Mouse (Mus musculus) thymus, postnatal 36 days (tissue): Measurements from ENCODE around the gene Rgs7.

Source experiments
- DNase-seq, 2 experiments: peaks; one replicate each; pipeline ENCODE4 v3.0.0; 2022; ENCODE audit warnings: mixed read lengths in 2 of 2

Gene Rgs7

DNA sequence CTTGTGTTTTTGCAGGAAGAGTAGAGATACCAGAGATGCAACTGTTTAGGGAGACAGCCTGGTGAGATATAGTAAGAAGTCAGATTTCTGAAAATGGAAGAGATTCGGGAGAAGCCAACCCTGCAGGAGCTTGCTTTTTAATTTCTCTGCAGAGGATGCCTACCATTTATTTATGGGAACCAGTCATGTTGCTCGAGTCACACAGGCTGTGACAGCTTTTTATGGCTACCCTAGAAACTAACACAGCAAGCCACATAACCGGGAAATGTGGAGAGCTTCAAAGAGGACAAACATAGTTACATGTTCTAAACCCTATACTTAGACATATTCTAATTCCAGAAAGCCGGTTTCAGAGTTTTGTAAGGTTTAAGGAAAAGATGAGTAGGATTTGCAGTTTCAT lies 349.2 kb downstream of the Rgs7 start:
- DNase-seq, result no peak

DNA sequence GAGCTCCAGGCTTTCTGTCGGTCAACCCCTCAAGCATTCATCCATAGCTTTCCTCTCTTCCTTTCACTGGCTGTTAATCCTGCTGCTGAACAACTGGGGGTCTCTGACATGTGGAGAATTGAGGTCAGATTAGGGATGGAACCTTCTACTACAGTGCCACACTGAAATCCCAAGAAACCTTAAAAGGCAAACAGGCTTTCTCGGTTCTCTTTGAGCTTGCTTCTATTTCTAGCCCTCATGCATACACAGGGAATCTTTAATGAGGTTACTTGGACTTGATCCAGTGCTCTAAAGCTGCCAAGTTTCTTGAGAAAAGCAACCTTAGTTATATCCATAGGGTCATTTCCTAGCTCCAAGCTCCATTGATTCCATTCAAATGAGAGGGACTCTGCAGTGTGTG lies 363.8 kb downstream of the Rgs7 start:
- DNase-seq, result no peak

DNA sequence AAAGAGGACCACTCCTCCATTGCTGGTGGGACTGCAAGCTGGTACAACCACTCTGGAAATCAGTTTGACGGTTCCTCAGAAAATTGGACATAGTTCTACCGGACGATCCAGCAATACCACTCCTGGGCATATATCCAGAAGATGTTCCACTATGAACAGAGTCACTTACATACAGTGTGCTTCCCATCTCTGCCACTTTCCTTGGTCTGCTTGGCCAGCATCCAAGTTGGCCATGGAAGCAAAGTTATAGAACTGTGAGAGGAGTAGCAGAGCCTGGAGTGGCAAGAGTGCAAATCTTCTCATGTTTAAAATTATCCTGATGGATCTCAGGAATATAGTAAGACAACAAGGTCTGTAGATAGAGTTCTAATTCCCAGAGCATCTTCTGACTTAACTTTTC lies 367.9 kb downstream of the Rgs7 start:
- no peak for DNase-seq

DNA sequence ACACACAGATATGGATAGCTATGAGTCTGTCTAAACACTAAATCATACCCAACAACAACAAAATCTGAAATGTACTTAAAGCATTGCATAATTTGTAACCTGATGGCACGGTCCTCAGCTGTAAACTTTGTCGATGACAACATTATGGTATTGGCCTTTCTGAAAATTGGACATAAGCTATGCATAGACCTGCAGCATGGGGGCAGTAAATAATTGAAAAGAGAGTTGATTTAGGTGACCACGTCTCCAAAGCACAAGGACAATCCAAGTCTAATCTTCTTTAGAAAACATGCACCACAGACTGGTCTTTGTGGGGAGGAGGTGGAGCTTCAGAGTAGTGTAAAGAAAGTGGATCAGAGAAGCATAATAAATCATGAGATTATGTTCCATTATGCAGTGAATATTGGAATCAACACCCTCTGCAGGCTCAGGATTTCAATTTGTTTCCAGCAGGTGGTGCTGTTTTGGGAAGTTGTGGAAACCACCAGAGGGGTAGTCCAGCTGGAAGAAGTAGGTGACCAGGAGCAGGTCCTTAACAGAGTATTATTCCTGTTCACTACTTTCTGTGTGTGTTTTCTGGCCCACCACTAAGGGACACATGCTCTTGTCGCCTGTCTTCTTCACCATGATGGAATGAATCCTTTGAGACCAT lies 373.3 kb downstream of the Rgs7 start:
- no peak for DNase-seq

DNA sequence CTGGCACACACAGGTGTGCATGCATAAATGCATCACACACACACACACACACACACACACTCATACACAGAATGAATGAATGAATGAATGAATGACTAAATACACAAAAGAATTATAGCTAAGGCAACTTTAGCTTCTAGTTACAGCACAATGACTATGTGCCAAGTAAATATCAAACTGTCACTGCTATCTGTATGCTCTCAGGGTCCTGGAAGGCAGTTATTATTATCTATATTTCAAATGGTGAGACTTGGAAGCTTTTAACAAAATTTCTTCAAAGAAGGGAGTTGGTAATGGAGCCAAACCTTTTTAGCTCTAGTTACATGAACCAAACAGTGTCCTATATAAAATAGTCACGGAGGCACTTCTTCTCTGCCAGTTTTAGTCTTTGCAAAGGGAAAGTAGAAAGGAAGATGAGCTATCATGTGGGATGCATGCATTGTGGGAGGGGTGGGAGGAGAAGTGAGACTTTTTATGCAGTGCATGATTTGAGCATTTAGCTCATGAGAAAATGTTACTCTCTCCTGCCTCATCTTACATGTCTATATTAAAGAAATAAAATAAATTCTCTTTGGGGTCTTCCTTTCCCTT lies 383.9 kb downstream of the Rgs7 start:
- no peak for DNase-seq

DNA sequence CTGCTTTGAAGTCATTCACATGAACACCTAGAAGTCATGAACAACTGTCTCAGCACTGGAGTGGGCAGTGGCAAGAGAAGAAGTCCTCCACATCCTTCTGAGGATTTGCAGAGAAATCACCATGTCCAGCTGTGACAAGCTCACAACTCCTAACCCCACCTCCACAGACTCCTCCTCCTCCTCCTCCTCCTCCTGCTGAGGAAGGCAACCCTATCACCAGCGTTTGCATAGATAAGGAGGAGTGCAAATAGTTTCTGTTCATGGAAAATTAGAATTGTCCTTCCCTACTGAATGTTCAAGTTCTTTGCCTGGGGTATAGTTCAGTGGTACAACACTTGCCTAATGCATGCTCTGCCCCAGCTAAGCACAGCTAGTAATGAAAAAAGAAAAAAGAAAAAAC lies 386.0 kb downstream of the Rgs7 start:
- DNase-seq, result no peak

DNA sequence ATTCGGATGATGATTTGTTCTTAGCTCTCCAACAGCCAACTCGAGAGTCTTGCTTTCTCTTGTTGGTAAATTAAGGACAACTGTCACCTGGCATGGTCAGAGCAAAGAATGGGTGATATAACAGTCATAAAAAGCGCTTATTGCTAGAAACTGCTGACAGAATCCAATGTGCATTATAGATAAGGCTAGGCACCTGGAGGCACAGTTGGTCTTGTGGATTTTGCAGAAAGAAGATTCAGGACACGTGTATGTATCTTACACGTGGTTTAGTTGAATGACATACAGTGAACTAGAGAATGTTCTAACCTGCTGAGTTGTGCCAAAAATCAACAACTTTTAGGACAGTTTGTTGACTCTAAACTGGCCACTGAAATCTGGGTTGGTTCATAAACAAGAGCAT lies 386.9 kb downstream of the Rgs7 start:
- DNase-seq, result no peak

DNA sequence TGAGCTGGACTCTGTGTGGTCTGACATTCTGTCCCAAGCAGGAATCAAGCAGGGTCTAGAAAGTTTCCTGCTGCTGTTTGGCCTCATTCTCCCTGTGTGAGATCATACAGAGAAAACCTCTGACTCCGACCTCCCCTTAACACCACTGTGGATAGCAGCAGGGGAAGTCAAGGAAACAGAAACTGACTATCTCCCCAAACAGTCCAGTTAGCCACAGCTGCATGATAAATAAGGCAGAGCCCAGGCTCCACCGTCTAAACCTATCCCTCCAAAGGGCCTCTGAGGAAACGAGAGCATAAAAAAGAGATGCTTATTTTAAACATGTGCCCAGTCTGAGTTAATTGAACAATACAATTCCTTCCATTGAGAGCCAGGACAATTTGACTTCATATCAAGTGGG lies 395.3 kb downstream of the Rgs7 start:
- no peak for DNase-seq

DNA sequence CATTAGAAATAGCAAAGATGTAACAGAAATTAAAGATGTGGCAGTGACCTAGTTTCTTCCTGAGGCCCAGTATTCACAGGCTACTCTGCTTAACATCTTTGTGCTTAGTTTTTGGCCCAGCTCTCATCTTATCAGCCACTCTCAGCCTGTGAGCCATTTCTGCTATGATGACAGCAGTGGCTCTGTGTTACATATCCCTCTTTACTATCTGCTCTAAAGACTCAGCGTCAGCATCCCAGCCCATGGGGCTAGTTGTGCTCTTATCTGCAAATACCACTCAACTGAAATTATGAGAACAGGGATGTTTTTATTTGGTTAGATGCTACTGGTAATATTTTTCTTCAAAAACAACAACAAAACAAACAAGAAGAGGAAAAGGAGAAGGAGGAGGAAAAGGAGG lies 410.2 kb downstream of the Rgs7 start:
- no peak for DNase-seq

DNA sequence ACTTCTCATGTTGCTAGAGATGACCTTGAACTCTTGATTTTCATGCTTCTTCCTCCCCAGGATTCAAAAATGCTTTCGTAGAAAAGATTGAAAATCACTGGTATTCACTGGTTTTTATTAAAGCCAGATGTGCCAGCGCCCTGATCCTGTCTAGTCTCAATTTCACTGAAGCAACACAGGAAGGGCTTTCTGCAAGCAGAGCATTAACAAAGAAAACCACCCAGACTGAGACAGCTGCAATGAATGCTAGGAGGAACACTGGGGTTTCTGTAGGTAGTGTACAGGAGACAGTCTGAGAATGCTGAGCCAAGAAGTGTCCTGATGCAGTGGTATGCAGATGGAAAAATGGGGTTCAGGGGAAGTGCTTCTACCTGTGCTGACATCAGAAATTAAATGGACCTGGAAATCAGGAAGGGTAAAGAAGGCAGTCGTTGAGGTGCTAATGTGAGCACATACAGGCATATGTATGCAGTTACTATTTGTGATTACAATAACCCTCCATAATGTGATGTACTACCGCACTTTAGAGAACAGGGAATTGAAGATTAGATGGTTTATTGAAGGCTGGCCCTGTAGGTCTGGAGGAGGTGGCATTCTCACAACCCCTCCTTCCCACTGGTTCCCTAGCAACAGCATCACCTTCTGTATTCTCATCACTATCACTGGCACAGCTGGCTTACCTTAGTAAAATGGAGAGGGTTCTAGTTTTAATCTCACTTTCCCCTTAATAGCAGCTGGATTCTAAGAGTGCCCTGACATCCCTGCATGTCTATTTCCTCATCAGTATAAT lies 412.3 kb downstream of the Rgs7 start:
- no peak for DNase-seq

DNA sequence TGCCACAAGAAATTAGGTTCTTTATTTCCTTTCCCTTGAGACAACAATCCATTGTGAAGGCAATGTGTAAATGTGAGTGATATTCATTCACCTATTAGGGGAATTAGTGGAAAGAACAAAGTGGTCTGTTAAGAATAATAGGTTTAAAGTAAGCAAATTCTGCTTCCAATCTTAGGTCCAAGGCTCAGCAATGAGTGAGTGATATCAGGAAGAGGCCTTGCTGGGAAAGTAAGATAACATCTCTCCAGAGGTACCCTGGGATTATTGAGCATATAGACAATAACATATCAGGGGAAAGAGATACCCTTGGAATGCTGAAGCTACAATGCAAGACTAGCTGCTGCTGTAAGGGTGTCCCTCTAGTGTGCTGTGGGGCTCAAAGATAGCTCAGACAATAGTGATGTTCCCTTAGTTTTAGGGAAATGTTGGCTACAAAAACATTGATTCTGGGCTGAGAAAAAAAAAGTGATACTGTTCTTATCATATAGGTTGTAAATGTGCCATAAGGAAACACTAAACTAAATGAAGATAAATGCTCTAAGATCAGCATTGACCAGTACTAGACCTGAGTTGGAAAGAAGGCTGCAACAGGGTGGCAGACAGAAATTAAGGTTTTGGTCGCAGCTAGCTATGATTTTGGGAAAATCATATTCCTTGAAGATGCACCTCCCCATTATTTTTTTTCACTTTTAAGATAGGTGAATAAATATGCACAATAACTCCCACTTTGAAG lies 418.6 kb downstream of the Rgs7 start:
- no peak for DNase-seq

DNA sequence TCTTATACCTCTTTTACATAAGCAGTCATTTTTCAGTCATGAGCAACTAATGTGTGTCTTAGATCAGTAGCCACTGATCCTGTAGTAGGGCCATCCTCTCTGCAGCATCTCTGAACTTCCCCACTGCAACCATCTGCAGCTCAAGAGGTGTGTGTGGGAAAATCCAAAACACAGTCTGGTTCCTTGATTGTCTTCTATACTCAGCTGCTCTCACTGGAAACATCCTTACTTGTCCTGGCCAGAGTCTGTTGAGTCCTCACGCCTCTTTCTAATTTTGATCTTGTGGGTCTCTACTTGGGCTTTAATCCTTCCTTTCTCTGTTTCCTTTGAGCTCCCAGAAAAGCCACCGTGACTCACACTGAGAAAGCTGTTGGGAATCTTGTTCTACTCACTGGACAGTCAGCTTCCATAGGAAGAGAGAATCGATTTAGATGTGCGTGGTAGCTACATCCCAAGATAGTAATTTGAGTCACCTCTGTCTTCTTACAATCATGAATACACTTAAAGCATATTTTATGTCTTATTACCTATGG lies 422.5 kb downstream of the Rgs7 start:
- no peak for DNase-seq

DNA sequence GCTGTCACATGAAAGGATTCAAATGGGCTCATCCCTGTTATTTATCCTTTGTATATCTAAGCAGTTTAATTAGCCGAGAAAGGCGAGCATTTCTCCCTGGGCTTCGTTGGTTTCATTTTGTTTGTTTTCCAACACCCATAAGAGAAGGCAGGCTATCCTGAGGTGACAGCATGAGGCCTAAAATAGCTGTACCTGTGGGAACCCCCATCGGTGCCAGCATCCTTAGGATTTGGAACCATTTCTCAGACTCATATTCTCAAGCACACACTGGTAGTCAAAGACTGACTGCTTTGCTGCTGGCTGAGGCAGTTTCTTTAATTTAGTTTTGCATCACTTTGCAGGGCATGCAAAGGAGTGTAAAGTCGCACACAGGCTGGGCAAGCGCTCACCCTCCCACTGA lies 443.2 kb downstream of the Rgs7 start:
- no peak for DNase-seq

DNA sequence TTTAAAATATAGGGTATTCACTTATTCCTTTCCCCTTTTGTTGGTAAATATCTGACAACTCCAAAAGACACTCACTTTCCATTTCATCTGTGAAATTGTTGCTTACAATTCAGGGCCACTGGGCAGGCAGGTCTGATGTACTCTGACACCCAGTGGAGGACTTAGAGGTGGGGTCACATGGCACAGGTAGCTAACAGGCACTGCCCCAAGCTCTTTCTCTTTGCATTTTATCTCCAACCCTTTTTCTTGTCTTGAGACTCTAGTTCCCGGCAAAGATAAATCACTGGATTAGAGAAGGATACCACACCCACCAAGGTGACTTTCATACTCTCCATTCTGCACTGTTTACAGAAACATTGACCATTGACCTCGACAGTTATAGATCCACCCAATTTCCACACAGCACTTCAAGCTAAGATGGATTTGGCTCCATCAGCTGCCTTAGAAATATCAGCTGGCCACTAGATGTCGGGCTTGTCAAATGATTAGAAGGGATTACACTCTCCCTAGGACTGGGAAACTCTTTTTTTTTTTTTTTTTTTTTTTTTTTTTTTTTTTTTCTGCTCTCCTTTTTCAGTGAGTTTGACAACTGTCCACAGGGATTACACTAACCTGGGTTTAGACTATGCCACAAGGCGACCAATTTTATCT lies 451.0 kb downstream of the Rgs7 start:
- no peak for DNase-seq

DNA sequence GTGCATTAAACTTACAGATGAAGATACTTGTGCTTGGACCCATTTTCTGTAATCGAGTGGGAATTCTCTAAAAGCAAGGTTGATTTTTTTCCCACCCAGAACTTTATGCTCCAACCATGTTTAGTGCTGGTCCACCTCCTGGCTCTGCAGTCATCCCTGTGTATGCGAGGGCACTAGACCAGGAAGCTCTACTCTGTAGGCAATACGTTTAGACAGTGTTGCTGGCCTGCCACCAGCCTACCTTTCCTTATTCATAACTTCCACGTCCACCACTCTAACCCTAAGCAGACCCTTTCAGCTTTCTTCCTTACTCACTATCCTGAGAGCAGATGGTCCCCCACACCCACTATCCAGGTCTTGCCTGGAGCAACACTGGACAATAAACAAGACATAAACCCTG lies 452.3 kb downstream of the Rgs7 start:
- no peak for DNase-seq

DNA sequence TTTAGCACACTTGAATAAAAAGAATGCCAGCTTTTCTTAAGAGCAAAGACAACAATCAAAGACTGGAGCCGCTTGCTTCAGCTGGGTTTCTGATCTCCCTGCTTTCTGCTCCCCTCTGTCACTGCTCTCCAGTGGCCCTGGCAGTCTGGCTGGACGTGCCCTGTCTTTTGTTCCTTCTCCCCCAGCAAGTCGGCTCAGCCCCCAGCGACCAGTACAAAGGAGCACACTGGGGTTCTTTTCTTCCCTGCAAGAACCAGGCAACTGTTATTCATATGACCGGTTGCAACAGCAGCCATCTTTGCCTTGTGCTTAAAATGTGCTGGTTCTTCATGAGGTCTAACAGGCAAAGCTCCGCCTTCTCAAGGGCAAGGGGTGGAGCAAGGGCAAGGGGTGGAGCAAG lies 452.7 kb downstream of the Rgs7 start:
- DNase-seq, result no peak

DNA sequence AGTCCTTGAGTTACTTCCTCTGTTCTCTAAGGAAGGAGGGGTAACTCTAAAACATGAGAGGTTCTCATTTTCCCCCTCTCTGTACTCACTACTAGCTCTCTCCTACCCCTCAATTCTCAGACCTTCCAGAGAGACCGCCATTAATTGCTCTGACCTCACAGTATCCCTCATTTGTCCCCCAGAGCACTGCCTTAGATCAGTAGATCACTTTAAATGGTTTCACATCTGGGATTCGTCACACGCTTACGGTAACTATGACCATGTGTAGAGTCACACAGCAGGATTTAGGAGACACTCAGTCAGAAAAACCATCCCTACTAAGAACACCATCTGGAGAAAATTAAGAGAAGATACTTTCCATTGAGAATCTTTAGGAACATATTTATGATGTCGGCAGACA lies 456.8 kb downstream of the Rgs7 start:
- DNase-seq, result no peak

DNA sequence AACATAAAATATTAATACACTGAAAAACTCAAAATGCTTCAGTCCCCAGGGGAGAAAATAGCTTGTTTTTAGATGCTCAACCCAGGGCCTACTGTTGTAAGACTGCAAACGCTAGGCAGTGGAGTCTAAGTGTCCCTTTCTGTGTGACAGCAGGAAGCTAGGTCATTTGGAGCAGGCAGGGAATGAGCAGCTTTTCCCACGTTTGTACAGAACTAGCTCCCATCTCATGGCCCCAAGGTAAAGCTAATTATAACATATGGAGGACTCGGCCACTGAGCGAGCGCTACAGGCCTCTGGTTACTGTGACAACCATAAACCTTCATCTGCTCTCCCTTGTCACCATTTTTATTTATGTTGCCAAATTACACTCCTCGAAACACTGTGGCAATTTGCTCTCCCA lies 460.3 kb downstream of the Rgs7 start:
- DNase-seq, result no peak

DNA sequence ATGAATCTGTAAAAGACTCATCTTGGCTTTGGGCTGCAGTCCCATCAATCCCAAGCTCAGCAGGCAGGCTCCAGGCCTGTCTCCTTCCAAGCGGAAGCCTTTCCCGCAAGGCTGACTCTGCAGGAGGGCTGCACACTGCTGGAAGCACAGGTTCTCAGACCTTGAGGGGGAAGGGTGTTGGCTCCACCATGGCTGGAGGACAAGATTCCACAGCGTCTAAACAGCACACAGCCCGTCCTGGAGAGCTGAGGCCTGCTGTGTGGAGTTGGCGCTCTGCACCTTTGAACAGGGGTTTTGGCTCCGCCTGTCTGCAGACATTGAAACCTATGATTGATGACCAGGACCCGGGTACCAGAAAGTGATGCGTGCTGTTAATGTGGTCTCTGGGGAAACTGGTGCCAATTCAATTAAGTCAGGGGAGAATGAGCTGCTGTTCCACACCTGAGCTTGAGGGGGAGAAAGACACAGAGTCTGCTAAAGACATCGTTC lies 463.5 kb downstream of the Rgs7 start:
- no peak for DNase-seq

DNA sequence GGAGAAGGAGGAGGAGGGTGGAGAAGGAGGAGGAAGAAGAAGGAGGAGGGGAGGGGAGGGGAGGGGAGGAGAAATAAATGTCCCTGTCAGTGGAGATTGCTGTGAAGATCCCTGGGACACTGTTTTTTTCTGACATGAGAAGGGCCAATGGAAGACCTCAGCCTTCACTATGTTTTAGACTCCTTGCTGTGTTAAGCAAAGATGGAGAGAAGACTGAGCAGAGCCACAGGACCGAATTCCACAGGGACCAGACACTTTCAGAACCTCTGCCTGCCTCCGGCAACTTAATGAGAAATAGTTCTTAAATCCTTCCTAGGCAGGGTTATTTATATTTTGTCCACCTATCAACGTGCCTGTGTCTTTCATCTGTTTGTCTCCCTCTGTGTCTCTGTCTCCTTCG lies 464.0 kb downstream of the Rgs7 start:
- no peak for DNase-seq

DNA sequence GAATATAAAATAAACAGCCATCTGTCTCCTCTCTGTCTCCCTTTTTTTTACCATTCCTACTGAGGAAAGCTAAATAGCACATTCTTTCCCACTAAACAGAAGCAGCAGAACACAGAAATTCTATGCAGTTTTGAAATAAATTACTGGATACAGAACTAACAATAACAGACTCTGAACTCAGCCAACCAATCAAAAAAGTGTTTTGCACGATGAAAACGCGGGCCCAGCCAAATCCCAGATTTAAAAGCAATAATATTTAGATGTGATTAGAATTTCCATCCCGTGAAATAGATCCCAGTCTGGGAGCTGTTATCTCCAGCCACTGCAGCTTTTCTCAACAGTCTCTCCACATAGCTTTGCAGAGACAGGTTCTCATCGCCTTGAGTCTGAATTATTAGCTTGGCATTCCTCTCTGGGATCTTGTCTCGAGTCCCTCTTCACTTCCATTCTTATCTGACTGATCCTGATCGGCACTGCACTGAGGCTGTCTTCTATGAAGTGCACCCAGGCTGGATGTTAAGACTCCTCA lies 466.5 kb downstream of the Rgs7 start:
- no peak for DNase-seq

DNA sequence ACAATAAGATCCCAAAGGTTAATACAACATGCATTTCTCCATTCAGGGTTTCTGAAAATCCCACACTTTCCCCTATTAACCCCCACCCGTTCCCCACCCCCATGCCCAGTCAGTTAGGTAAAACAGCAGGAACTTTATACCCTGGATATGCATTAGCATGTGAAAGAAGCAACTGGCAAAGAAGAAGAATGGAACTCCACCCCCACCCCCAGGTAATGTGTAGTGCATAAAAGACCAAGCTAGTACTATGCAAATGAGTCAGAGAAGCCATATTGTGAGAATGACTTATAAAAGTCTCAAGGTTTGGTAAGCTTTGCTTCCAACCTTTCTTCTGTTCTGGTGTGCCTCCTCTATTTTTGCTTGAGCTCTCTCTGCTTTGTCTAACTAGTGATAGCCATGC lies 468.2 kb downstream of the Rgs7 start:
- DNase-seq, result no peak
